Mouse (Mus musculus): ENCODE data around the gene Dapk3. TPM values are rescaled to one million over a fixed set of nuclear protein-coding genes. Genes with fewer than 3 reads are reported as not detected.

Gene Dapk3
- polyA plus RNA-seq, 1 experiment from 2014 or later = 51.0 TPM

GRCm38 (mm10) chr10:81192270-81192967 is 9.6 kb downstream of the Dapk3 start:
- peak overlapping the region; percentile 99 for H3K9ac ChIP-seq (ENCODE audit: low read length)
- peak overlapping the region; percentile 87 to 100 for H3K27ac ChIP-seq (replicated peaks in 1 of 2; ENCODE audit: control insufficient read depth in 1 of 2, insufficient read depth in 1 of 2, low read depth in 2 of 2, low read length in 2 of 2)
- H3K36me3 ChIP-seq (ENCODE audit: control insufficient read depth, insufficient read depth, low read length) = peaks cover 34% of the 10 kb centered on the region
- peak overlapping the region; percentile 48 to 60 for H3K4me3 ChIP-seq (ENCODE audit: control insufficient read depth in 1 of 2, insufficient read depth in 1 of 2, low read depth in 1 of 2, low read length in 2 of 2)
- under 1% methylated on average over 92 of the region's 93 CpGs for WGBS
- H3K9me3 ChIP-seq (ENCODE audit: control insufficient read depth, low read length) = no peaks in the 10 kb centered on the region
- H3K4me1 ChIP-seq (ENCODE audit: control insufficient read depth in 2 of 2, insufficient read depth in 2 of 2, low read length in 2 of 2) = peaks cover 16 to 32% of the 10 kb centered on the region in 2 experiments
- ATAC-seq (ENCODE audit: insufficient number of reproducible peaks, insufficient read depth, low FRiP score, low read depth) = peak; percentile 75
- no peaks in the 10 kb centered on the region for H3K27me3 ChIP-seq (ENCODE audit: control insufficient read depth, insufficient read depth, low read length)
- peak overlapping the region; percentile 95 for H3K4me2 ChIP-seq (ENCODE audit: low read length)

- peaks cover 16 to 33% of the 10 kb centered on the region in 2 experiments for H3K4me1 ChIP-seq (ENCODE audit: control insufficient read depth in 2 of 2, insufficient read depth in 2 of 2, low read length in 2 of 2)
- H3K4me3 ChIP-seq (ENCODE audit: control insufficient read depth in 1 of 2, insufficient read depth in 1 of 2, low read depth in 1 of 2, low read length in 2 of 2) = peak overlapping the region; percentile 48 to 60
- peak overlapping the region; percentile 99 for H3K9ac ChIP-seq (ENCODE audit: low read length)
- 0 out of 2 replicates have a peak, but pooled peaks have one; percentile 3 for ATAC-seq (ENCODE audit: insufficient number of reproducible peaks, insufficient read depth, low FRiP score, low read depth)
- H3K27ac ChIP-seq (replicated peaks in 1 of 2; ENCODE audit: control insufficient read depth in 1 of 2, insufficient read depth in 1 of 2, low read depth in 2 of 2, low read length in 2 of 2) = peak overlapping the region; percentile 87 to 100
- 7% methylated on average over 19 of the region's 19 CpGs for WGBS
- H3K9me3 ChIP-seq (ENCODE audit: control insufficient read depth, low read length) = no peaks in the 10 kb centered on the region
- peaks cover 32% of the 10 kb centered on the region for H3K36me3 ChIP-seq (ENCODE audit: control insufficient read depth, insufficient read depth, low read length)
- no peaks in the 10 kb centered on the region for H3K27me3 ChIP-seq (ENCODE audit: control insufficient read depth, insufficient read depth, low read length)
- H3K4me2 ChIP-seq (ENCODE audit: low read length) = peak overlapping the region; percentile 95
Measured at GRCm38 (mm10) chr10:81192968-81193501, 10.2 kb downstream of the Dapk3 start.

- peak overlapping the region; percentile 86 for H3K4me2 ChIP-seq (ENCODE audit: low read length)
- peak overlapping the region; percentile 59 to 64 for H3K4me3 ChIP-seq (ENCODE audit: control insufficient read depth in 1 of 2, insufficient read depth in 1 of 2, low read depth in 1 of 2, low read length in 2 of 2)
- WGBS = 8% methylated on average over 37 of the region's 37 CpGs
- H3K9me3 ChIP-seq (ENCODE audit: control insufficient read depth, low read length) = no peaks in the 10 kb centered on the region
- H3K27ac ChIP-seq (replicated peaks in 1 of 2; ENCODE audit: control insufficient read depth in 1 of 2, insufficient read depth in 1 of 2, low read depth in 2 of 2, low read length in 2 of 2) = peak overlapping the region; percentile 100
- peak overlapping the region; percentile 99 for H3K9ac ChIP-seq (ENCODE audit: low read length)
- peaks cover 6% of the 10 kb centered on the region; the same call in 1 of the 2 replicates for H3K27me3 ChIP-seq (ENCODE audit: control insufficient read depth, insufficient read depth, low read length)
- H3K36me3 ChIP-seq (ENCODE audit: control insufficient read depth, insufficient read depth, low read length) = peaks cover 24% of the 10 kb centered on the region
- ATAC-seq (ENCODE audit: insufficient number of reproducible peaks, insufficient read depth, low FRiP score, low read depth) = peak; percentile 61
- peaks cover 19 to 40% of the 10 kb centered on the region in 2 experiments for H3K4me1 ChIP-seq (ENCODE audit: control insufficient read depth in 2 of 2, insufficient read depth in 2 of 2, low read length in 2 of 2)
Measured at GRCm38 (mm10) chr10:81193991-81194774, 11.4 kb downstream of the Dapk3 start.

- H3K4me1 ChIP-seq (ENCODE audit: control insufficient read depth in 2 of 2, insufficient read depth in 2 of 2, low read length in 2 of 2) = peaks cover 30 to 51% of the 10 kb centered on the region in 2 experiments
- H3K27me3 ChIP-seq (ENCODE audit: control insufficient read depth, insufficient read depth, low read length) = peaks cover 6% of the 10 kb centered on the region; the same call in 1 of the 2 replicates
- H3K9ac ChIP-seq (ENCODE audit: low read length) = peak overlapping the region; percentile 99
- ATAC-seq (ENCODE audit: insufficient number of reproducible peaks, insufficient read depth, low FRiP score, low read depth) = no peak
- peak overlapping the region; percentile 59 to 64 for H3K4me3 ChIP-seq (ENCODE audit: control insufficient read depth in 1 of 2, insufficient read depth in 1 of 2, low read depth in 1 of 2, low read length in 2 of 2)
- peak overlapping the region; percentile 86 for H3K4me2 ChIP-seq (ENCODE audit: low read length)
- WGBS = 18% methylated on average over 4 of the region's 4 CpGs
- peaks cover 16% of the 10 kb centered on the region for H3K36me3 ChIP-seq (ENCODE audit: control insufficient read depth, insufficient read depth, low read length)
- peak overlapping the region; percentile 100 for H3K27ac ChIP-seq (replicated peaks in 1 of 2; ENCODE audit: control insufficient read depth in 1 of 2, insufficient read depth in 1 of 2, low read depth in 2 of 2, low read length in 2 of 2)
- no peaks in the 10 kb centered on the region for H3K9me3 ChIP-seq (ENCODE audit: control insufficient read depth, low read length)
Measured at GRCm38 (mm10) chr10:81195300-81195699, 12.5 kb downstream of the Dapk3 start.

- Histone ChIP-seq H3K4me1 (ENCODE audit: control insufficient read depth in 2 of 2, insufficient read depth in 2 of 2, low read length in 2 of 2) (peaks cover 41 to 58% of the 10 kb centered on the region in 2 experiments), H3K27ac (replicated peaks in 1 of 2; ENCODE audit: control insufficient read depth in 1 of 2, insufficient read depth in 1 of 2, low read depth in 2 of 2, low read length in 2 of 2) (peak overlapping the region; percentile 100), H3K36me3 (ENCODE audit: control insufficient read depth, insufficient read depth, low read length) (peaks cover 4% of the 10 kb centered on the region; the same call in 1 of the 2 replicates), H3K9ac (ENCODE audit: low read length) (peak overlapping the region; percentile 99), H3K27me3 (ENCODE audit: control insufficient read depth, insufficient read depth, low read length) (peaks cover 6% of the 10 kb centered on the region; the same call in 1 of the 2 replicates), H3K4me2 (ENCODE audit: low read length) (peak overlapping the region; percentile 86), H3K4me3 (ENCODE audit: control insufficient read depth in 1 of 2, insufficient read depth in 1 of 2, low read depth in 1 of 2, low read length in 2 of 2) (peak overlapping the region; percentile 59 to 64), H3K9me3 (ENCODE audit: control insufficient read depth, low read length) (no peaks in the 10 kb centered on the region)
- ATAC-seq (ENCODE audit: insufficient number of reproducible peaks, insufficient read depth, low FRiP score, low read depth) = no peak
- 41% methylated on average over 11 of the region's 11 CpGs for WGBS
Measured at GRCm38 (mm10) chr10:81196470-81197065, 13.8 kb downstream of the Dapk3 start.

GRCm38 (mm10) chr10:81197305-81197704 is 14.5 kb downstream of the Dapk3 start:
- Histone ChIP-seq H3K4me3 (ENCODE audit: control insufficient read depth in 1 of 2, insufficient read depth in 1 of 2, low read depth in 1 of 2, low read length in 2 of 2) (peak overlapping the region; percentile 10 to 59; a peak in 3 of 4 replicates), H3K9ac (ENCODE audit: low read length) (peak overlapping the region; percentile 99), H3K4me1 (ENCODE audit: control insufficient read depth in 2 of 2, insufficient read depth in 2 of 2, low read length in 2 of 2) (peaks cover 42 to 59% of the 10 kb centered on the region in 2 experiments), H3K4me2 (ENCODE audit: low read length) (peak overlapping the region; percentile 86), H3K27ac (replicated peaks in 1 of 2; ENCODE audit: control insufficient read depth in 1 of 2, insufficient read depth in 1 of 2, low read depth in 2 of 2, low read length in 2 of 2) (peak overlapping the region; percentile 100), H3K27me3 (ENCODE audit: control insufficient read depth, insufficient read depth, low read length) (peaks cover 6% of the 10 kb centered on the region; the same call in 1 of the 2 replicates), H3K9me3 (ENCODE audit: control insufficient read depth, low read length) (no peaks in the 10 kb centered on the region), H3K36me3 (ENCODE audit: control insufficient read depth, insufficient read depth, low read length) (peaks cover 3% of the 10 kb centered on the region; the same call in 1 of the 2 replicates)
- ATAC-seq (ENCODE audit: insufficient number of reproducible peaks, insufficient read depth, low FRiP score, low read depth) = no peak
- 21% methylated on average over 6 of the region's 6 CpGs for WGBS

GRCm38 (mm10) chr10:81198230-81198629 is 15.4 kb downstream of the Dapk3 start:
- H3K27me3 ChIP-seq (ENCODE audit: control insufficient read depth, insufficient read depth, low read length) = peaks cover 6% of the 10 kb centered on the region; the same call in 1 of the 2 replicates

More at GRCm38 (mm10) chr10:81198230-81198629, 15.4 kb downstream of the Dapk3 start:
- no peaks in the 10 kb centered on the region for H3K9me3 ChIP-seq (ENCODE audit: control insufficient read depth, low read length)
- H3K27ac ChIP-seq (replicated peaks in 1 of 2; ENCODE audit: control insufficient read depth in 1 of 2, insufficient read depth in 1 of 2, low read depth in 2 of 2, low read length in 2 of 2) = peak overlapping the region in 1 of 2 experiments; percentile 91; a peak in 3 of 4 replicates
- peaks cover 44 to 61% of the 10 kb centered on the region in 2 experiments for H3K4me1 ChIP-seq (ENCODE audit: control insufficient read depth in 2 of 2, insufficient read depth in 2 of 2, low read length in 2 of 2)
- H3K4me2 ChIP-seq (ENCODE audit: low read length) = peak overlapping the region; percentile 86
- no peak overlapping the region for H3K4me3 ChIP-seq (ENCODE audit: control insufficient read depth in 1 of 2, insufficient read depth in 1 of 2, low read depth in 1 of 2, low read length in 2 of 2)
- H3K9ac ChIP-seq (ENCODE audit: low read length) = peak overlapping the region; percentile 99
- ATAC-seq (ENCODE audit: insufficient number of reproducible peaks, insufficient read depth, low FRiP score, low read depth) = no peak
- 6% methylated on average over 9 of the region's 9 CpGs for WGBS
- peaks cover 3% of the 10 kb centered on the region; the same call in 1 of the 2 replicates for H3K36me3 ChIP-seq (ENCODE audit: control insufficient read depth, insufficient read depth, low read length)

All from heart, embryonic 14.5 days (tissue).